Mouse (Mus musculus) cerebellum, adult (tissue): ENCODE data around the gene Sfxn2.
"Not testable (repeated sequence)": the region's sequence is repeated elsewhere in the genome, so short reads cannot be mapped to it uniquely, and the experiment has no call there.

Experiments
- ATAC-seq: cut with Nextera tagmentation; 2 replicates; pipeline ENCODE4 v1.9.2; 2017; ENCODE audit warnings: mild to moderate bottlenecking, moderate library complexity, mixed read lengths; ENCODE audit not compliant: insufficient number of reproducible peaks, low FRiP score, low TSS enrichment

Sfxn2 gene

GRCm38 (mm10) chr19:46538213-46538612, 35.0 kb upstream of the Sfxn2 start:
- no peak for ATAC-seq

DNA sequence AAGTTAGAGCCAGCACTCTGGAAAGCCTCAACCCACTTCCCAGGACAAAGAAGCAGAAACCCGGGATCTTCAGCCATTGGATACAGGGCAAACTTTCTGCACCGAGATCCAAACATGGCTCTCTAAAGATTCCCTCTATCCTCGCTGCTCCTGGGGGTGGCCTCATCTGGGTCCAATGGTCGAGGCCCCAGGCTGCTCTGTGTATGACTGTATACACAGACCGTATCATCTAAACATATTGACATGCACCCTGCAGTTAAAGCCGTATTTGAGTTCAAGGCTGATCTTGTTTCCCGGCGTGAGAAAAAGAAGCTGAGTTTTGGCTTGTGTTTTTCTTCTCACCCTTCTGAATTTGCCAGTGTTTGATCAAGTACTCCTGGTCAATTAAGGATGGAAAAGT, 30.4 kb upstream of the Sfxn2 start:
- no peak for ATAC-seq

DNA sequence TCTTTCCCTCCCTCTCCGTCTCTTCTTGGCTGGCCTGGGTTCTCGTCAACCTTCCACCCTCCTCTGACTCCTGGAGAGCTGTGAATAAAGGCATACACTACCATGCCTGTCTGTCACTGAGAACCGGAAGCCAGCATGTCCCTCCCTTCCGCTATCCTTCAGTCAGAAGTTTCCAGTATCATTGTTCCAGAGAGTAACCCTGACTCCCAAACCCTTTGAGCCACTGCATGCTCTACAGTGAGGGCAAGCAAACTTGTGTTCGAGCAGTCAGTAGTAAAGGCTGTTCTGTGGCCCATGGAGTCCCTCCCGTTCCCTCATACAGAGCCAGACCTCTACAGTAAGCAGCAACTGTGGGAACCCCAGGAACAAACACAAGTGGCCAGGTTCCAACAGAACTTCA, 25.6 kb upstream of the Sfxn2 start:
- ATAC-seq: no peak

GRCm38 (mm10) chr19:46548110-46548509, 25.1 kb upstream of the Sfxn2 start:
- ATAC-seq: no peak

DNA sequence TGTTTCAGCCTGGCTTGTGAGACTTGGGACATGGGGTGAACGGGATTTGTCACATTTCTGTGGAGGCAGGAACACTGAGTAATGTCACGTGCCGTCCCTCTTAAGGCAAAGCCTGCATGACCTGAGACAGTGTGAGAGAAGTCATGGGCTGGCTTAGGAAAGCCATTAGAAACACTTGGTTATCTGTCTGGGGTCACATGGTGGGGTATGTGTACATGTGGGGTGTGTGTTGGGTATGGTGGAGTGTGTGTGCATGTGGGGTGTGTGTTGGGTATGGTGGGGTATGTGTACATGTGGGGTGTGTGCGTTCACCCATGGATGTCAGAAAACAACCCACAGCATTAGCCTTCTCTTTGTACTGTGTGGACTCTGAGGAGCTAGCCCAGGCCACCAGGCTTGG, 22.8 kb upstream of the Sfxn2 start:
- ATAC-seq: no peak

- no peak for ATAC-seq
Measured at GRCm38 (mm10) chr19:46552496-46552895, 20.7 kb upstream of the Sfxn2 start.

GRCm38 (mm10) chr19:46553541-46553955, 19.6 kb upstream of the Sfxn2 start:
- no peak for ATAC-seq

- no peak for ATAC-seq
Measured at GRCm38 (mm10) chr19:46558009-46558408, 15.2 kb upstream of the Sfxn2 start.

- no peak for ATAC-seq
Measured at GRCm38 (mm10) chr19:46558631-46559030, 14.5 kb upstream of the Sfxn2 start.

DNA sequence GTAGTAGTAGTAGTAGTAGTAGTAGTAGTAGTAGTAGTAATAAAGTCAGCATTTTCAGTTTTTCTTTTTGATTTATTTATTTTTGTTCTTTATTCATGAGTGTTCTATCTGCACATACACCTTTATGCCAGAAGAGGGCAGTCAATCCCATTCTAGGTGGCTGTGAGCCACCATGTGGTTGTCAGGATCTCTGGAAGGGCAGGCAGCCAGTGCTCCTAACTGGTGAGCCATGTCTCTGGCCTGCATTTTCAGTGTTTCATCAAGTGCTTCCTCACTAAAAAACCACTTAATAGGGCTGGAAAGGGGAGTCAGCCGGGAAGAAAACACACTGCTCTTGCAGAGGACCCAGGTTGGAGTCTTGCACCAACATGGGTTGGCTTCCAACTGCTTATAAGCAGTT, 11.0 kb upstream of the Sfxn2 start:
- ATAC-seq: no peak

- peak; percentile 79 for ATAC-seq
Measured at GRCm38 (mm10) chr19:46562581-46563515, 10.3 kb upstream of the Sfxn2 start.

- ATAC-seq: no peak
Measured at GRCm38 (mm10) chr19:46563603-46564002, 9.6 kb upstream of the Sfxn2 start.

GRCm38 (mm10) chr19:46564043-46564462, 9.1 kb upstream of the Sfxn2 start:
- ATAC-seq: no peak

- ATAC-seq: not testable (repeated sequence)
Measured at GRCm38 (mm10) chr19:46571211-46571877, 1.8 kb upstream of the Sfxn2 start.

DNA sequence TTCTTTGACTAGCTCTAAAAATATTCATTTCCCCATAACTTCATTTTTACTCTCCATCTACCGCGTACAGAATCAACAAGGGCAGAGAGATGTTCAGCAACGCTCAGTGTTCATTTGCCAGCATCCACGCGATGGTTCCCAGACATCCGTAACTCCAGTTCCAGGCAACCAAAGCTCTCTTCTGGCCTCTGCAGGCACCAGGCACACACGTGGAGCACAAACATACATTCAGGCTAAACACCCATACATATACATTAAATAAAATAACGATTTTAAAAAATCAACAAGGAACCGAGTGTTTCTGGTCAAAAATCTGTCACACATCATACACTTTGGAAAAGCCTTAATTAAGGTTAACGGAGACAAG, 1.3 kb upstream of the Sfxn2 start:
- no peak for ATAC-seq

DNA sequence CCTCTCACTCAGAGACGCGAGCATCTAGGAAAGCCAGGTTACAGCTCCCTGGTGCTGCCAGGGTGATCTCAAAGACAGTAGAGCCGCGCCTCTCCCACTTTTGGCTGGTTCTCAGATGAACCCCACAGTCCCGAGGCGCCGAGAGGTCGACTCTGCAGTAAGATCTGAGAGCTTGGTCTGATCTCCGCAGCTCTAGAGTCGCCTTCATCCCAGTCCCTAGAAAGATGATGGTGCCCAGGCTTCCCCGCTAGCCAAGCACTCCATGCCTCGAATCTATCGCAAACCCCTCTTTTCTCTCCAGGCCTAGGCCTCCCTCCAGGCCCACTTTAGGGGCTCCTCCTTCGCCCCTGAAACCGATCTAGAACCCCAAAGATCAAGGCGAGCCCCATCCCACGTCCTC, 617 bp upstream of the Sfxn2 start:
- ATAC-seq: peak; percentile 5; the same call in 1 of the 2 replicates

GRCm38 (mm10) chr19:46573990-46574389, 825 bp downstream of the Sfxn2 start:
- no peak for ATAC-seq

GRCm38 (mm10) chr19:46575196-46575595, 2.0 kb downstream of the Sfxn2 start:
- no peak for ATAC-seq

GRCm38 (mm10) chr19:46587823-46588508, 14.8 kb downstream of the Sfxn2 start:
- ATAC-seq: peak; percentile 76

DNA sequence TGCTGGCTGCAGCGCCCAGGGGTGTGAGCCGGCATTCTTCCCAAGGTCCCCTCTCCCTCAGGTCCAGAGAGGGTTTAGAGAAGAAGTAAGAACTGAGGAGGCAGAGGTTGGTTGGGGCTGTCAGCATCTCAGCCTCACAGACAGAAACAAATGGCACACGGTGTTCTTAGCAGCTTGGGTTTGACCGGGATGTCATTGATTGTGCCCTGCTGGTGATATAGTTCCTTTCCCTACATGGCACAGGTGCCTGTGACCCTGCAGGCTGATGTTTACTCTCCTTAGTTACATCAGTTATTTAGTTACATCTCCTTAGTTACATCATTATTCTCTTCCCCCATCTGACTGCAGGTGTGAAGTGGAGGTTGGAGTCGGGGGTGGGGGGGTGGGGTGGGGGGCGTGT, 18.4 kb downstream of the Sfxn2 start:
- ATAC-seq: no peak
